Mouse (Mus musculus) layer of hippocampus, adult 11-12 months (tissue): ENCODE results near the gene Hip1.
A peak's percentile ranks its signal among the peaks of the same experiment; 100 is the strongest.
"Not testable (repeated sequence)": the region's sequence is repeated elsewhere in the genome, so short reads cannot be mapped to it uniquely, and the experiment has no call there.

ENCODE experiments used
- DNase-seq: peaks from one replicate; pipeline ENCODE4 v3.0.0; 2022; ENCODE audit warnings: low spot score

Gene Hip1

DNA sequence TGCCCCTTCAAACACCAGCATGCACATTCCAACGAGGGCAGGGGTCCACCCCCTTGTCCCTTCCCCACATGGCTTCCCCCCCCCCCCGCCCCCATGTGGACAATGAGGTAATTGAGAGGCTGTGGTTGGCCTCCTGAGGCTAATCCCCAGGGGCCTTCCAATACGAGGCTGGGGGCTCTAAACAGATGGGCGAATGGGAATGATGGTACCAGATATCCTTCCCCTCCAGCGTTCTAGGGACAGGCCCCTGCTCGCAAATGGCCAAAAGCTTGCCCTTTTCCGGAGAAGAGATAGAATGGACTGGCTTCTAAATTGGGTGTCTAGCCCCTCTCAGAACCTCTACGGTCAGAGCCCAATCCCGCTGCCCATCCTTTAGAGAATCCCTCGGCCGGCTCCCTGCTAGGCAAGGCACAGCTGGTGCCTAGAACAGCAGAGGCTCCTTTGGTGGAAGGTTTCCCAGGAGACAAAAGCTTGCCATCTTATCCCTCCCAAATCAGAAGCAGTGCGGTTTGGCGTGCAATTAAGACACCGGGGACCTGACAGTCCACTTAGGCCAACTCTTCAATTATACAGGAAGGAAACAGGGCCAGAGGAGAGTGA lies 55.1 kb downstream of the Hip1 start:
- DNase-seq = no peak

DNA sequence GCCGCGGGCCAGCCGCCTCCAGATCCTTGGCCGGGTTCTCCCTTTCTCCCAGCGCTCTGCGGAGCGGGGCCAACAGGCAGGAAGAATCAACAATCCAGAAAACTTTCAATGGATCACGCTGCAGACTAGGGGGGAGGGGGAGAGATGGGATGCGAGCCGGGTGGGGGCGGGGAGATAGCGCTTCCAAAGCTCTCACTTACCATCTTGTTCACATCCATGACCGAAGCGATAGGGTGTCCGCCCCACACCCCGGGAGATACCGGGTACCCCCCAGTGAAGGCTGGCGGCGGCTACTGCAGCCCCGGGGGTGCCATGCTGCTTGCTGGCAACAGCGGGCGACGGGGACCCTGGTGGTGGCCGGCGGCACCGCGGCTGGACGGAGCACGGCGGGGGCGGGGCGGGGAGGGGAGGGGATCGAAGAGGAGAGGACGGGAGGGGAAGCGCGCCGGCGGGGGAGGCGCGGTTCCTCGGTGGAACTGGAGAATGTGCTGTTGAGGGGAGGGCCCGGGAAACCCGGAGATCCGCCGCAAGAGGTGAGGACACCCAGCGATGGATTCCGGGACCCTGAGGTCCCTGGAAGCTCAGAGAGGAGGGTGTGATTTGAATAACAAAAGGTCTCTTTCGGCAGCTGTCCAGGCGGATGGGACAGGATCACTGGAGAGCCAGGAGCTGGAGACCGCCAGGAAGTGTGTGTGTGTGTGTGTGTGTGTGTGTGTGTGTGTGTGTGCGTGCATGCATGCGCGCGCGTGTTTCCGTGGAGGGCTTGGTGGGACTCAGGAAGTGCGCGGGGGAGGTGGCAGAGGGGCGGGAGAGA lies 55.8 kb downstream of the Hip1 start:
- DNase-seq = peak; percentile 62

DNA sequence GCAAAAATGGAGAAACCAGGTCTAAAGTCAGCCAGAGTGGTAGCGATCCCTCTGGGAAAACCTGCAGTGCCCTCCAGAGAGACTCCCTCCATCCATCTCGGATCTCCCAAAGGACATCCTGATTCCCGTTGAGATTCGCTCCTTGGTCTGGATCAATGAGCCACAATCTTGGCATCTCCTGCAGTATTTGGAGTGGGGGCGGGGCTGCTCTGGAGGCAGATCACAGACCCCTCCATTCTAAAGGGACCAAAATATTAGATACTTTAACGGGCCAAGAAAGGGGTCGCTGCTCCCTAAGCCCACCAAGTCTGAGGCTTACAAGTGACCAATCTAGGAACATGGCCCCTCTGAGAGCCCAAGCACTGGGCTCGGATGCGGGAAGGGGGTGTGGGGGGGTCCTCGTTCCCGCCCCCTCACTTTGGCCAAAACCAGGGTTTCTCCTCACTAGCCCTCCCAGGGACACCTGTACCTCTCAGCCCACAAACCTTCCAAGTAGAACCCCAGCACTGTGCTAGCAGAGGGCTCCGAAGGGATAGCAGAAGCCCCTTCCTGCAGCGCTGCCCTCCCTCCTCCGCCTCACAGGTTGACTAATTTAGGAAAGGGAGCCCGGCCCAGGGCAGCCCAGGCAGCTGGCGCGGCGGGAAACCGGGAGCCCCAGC lies 56.6 kb downstream of the Hip1 start:
- DNase-seq = no peak

DNA sequence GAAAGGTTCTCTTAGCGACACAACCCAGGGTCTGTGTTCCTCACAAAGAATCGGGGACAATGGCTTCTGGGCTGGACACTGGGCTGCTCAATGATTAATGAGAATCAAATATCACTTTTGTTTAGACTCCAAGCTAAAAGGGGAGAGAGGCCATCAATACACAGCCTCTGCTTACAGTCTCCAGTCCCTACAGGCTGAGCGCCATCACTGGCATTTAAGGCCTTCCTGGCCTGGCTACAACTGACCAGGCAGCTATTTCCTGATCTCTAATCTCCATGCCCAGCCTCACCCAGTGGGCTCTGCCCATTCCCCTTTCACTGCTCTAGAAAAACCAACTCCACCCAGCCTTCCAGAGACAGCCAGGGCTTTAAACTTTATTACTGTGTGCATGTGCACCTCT lies 59.6 kb downstream of the Hip1 start:
- no peak for DNase-seq

DNA sequence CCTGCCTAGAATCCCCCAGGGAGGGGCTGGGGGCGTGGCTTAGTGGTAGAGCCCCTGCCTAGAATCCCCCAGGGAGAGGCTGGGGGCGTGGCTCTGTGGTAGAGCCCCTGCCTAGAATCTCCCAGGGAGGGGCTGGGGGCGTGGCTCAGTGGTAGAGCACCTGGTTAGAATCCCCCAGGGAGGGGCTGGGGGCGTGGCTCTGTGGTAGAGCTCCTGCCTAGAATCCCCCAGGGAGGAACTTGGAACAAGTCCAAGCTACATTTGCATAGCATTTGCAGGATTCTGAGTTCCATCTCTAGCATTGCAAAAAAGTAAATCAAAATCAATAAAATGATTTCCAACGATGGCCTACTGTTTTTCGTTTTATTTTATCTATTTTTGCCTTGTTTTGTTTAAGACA lies 61.1 kb downstream of the Hip1 start:
- DNase-seq = not testable (repeated sequence)

DNA sequence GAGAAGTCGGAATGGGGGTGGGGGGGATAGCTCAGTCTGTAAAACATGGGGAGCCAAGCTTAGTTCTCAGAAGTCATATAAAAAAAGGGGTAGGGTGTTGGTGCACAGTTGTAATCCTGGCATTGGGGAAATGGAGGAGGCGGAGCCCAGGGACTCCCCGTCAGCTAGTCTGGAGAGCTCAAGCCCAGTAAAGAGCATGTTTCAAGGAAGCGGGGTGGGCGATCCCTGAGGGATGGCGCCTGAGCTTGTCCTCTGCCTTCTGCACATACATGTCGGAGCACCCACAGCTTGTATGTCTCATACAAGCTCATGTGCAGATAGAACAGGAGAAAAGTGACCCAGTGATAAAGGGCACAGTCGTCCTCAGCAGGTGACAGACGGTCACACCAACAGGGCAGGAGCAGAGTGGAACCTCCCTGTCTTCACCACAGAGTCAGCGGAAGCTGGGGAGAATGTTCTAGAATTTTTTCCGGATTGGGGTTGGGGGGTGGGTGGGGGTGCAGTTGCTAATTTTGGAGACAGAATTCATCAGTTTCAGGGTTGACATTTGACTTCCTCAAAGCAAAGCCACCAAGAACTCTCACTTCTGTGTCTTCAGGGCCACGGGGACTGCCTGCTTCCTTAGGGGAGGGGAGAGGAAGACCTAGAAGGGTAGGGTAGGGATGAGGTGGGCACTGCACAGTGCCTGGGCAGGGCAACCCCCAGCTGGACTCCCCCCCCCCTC lies 65.9 kb downstream of the Hip1 start:
- no peak for DNase-seq

DNA sequence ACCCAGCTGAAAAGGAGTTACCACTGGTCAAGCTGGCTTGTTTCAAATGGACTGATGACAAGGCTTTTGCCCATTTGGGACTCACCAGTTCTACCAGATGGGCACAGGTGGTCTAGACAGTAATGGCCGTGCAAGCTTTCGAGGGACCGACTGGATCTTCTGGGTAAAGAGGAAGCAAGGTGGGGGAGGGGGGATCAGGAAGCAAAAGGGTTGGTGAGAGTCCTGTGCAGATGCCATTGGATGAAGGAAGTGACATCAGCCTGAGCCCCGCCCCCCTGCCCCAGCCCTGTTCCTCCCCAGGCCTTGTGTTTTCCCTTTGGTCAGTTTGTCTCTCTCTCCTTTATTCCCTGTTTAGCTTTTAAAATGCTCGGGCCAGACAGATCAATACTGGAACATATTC lies 68.7 kb downstream of the Hip1 start:
- DNase-seq = no peak

DNA sequence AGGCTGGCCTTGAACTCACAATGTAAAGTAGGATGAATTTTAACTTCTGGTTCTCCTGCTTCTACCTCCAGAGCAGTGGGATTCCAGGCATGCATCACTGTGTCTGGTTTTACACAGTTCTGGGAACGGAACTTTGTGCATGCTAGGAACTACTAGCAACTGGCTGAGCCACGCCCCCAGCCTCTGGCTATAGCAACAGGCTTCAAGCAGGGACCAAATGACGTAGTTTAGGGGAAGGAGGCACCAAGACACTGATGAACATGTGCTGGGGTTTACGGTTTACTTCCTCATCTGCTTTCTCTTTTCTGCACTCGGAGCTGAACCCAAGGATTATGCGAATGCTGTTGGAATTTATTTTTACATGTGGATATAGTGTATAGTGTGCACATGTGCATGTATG lies 72.5 kb downstream of the Hip1 start:
- no peak for DNase-seq

DNA sequence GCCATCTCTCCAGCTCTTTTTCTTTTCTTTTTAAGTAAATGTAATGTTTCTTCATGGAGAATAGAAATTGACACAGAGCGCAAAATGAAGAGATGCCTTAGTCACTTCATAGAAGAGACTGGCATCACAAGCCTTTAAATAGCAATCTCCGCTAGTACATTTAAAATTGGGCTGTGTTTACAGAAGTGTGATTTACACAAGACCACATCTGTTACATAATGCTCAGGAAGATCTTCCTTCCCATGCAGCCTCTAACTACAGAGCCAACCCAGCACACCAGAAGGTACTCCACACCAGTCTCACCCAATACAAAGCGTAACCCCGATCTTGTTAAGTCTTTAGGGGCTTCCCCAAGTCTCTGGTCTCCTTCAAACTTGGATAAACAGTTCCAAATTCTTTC lies 73.2 kb downstream of the Hip1 start:
- DNase-seq = no peak

DNA sequence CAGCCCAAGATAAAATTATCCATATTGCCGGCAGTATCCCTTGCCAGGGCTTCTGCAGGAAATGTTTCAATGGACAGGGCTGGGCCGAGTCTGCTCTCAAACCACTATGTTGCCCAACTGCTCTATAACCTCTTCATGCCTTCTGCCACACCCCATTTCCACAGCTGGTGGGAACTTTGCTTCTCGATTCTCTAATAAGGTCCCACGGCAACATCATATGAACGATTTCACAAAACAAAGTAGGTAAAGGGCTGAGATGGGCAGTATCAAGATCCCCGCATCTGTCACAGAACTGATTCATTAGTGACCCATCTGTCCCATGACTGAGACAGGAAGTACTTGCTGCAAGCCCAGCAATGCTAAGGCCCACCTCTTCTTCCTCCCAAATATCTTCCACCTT lies 76.6 kb downstream of the Hip1 start:
- no peak for DNase-seq

DNA sequence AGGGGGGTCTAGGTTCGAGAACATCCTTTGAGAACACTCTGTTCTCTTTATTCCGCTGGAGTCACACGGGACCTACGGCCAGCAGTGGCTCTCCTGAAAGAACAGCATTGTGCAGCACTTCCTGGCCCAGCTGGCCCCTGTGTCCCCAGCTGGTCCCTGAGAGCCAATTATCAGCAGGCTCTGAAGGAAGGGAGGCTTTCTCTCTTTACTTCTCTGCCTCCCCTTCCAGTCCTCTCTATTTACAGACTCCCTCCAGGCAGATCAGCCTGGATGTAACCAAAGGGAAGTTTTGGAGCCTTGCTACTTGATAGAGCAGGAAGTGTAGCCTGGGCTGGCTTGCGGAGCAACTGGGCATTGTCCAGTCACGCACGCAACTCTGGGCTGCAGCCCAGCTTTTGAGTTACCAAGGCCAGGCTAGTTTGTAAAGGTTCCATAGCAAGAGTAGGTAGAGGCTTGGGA lies 79.1 kb downstream of the Hip1 start:
- peak; percentile 60 for DNase-seq

DNA sequence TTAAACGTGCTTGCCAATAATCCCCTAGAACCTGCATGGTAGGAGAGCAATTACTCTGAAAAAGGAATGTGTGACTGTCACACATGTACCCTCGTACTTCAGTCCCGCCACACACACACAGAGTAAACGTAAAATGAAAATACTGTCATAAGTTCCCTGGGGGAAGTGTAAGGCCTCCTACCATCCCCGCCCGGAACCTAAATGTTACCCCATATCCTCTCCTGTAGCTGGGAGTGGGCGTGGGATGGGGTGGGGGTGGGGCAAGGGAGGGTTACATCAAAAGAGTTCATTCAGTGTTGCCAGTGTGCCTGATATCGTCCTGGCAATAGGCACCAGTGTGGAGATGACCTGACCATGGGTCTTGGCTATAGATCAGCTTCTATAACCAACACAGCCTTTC lies 81.5 kb downstream of the Hip1 start:
- no peak for DNase-seq

DNA sequence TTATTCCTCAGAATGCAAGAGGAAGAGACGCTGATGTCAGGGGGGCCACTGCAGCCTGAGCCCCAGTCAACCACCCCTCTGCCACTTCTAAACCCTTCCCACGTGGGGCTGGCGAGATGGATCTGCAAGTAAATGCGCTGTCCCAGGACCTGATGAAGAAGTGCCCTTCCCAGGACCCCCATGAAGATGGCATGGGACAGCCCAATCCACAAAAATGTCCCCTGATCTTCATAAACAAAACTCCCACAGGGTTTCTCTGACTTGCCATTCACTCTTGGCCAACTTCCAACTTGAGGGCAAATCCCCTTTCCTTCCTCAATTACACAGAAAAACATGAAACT lies 84.1 kb downstream of the Hip1 start:
- no peak for DNase-seq

DNA sequence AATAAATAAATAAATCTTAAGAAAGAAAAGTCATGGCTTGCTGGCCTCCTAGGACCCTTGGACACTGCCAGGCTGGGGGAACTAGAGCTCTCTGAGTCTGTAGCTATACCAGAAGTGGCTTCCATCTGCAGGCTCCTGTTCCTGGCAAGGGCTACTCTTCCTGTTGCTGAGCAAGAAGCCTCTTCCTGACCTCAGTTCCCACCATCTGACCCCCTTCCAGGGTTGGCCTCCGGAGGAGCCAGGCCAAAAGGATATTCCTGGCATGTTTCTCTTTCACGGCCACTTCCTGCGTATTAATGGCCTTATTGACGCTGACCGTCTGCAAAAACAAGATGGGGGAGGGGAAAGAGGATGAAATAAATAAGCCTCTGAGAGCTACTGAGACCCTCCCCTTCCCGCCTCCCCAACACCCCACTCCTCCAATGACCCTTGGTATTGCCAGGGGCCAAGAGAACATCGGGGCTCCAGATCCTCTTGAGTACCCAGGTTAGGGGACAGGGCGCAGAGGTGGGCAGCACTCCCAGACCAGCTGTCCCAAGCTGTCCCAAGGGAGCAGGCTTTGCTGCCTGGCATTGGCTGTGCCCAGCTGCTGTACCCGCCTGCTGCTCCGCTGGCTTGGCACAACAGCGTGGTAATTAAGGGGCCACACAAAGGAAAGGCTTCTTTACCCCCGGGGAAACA lies 84.6 kb downstream of the Hip1 start:
- peak; percentile 60 for DNase-seq

DNA sequence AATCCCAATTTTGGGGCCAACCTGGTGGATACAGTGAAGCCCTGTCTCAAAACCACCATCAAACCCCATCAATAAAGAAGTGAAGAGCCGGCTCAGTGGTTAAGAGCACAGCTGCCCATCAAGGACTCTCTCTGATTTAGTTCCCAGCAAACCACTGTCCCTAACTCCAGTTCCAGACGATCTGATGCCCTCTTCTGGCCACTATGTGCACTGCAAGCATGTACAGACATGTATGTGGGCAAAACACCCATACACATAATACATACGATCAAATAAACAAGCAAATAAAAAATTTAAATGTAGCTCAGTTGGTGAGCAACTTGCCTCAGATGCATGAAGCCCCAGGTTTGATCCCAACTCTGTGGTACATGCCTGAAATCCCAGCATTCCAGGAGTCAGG lies 85.4 kb downstream of the Hip1 start:
- peak; percentile 30 for DNase-seq

DNA sequence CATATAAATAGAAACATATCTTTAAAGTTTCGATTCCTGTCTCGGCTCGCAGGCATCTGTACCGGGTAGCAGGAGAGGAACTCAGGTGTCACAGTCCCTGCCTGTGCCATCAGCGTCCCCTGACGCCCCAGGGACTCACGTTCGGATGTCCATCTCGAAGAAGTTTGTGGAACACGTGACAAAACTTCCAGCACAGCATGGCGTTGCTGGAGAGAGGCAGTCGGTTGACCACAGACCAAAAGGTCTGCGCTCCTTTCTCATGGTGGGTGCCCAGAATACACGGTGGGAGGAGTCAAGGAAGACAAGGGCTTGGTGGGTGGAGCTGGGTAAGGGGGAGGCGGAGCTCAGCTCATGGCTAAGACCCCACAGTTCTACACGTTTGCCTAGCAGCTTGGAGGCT lies 87.0 kb downstream of the Hip1 start:
- DNase-seq = no peak

DNA sequence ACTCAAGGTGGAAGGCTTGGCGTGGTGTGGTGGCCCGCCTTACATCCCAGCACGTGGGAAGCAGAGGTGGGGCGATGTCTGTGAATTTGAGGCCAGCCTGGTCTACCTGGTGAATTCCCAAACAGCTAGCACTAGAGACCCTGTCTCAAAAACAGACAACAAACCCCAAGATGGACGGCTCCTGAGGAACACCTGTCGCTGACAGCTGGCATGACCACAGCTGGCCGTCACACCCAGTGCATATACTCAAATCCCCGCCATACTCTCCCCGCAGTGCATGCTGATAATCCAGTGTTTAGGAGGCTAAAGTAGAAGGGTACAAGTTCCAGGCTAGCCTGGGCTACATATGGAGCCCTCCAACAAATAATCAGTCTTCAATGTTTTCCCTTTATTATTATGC lies 88.4 kb downstream of the Hip1 start:
- DNase-seq = no peak

DNA sequence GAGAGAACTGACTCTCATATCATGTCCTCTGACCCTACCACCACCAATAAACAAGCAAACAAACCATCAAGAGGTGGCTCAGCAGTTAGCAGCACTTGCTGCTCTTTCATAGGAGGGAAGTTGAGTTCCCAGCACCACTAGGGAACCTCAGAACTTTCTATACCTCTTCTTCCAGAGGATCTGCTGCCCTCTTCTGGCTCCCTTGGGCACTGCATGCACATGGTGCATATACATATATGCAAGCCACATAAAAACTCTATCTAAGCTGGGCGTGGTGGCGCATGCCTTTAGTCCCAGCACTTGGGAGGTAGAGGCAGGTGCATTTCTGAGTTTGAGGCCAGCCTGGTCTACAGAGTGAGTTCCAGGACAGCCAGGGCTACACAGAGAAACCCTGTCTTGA lies 90.7 kb downstream of the Hip1 start:
- no peak for DNase-seq

DNA sequence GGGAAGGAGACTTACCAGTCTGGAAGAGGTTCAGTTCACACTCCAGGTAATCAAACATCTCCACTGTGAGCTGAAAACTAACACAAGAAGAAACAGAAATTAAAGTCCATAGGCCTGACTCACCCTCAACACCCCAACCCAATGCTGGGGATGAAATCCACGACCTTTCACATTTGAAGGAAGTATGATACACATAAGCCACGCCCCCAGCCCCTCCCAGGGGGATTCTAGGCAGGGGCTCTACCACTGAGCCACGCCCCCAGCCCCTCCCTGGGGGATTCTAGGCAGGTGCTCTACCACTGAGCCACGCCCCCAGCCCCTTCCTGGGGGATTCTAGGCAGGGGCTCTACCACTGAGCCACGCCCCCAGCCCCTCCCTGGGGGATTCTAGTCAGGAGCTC lies 93.4 kb downstream of the Hip1 start:
- not testable (repeated sequence) for DNase-seq

DNA sequence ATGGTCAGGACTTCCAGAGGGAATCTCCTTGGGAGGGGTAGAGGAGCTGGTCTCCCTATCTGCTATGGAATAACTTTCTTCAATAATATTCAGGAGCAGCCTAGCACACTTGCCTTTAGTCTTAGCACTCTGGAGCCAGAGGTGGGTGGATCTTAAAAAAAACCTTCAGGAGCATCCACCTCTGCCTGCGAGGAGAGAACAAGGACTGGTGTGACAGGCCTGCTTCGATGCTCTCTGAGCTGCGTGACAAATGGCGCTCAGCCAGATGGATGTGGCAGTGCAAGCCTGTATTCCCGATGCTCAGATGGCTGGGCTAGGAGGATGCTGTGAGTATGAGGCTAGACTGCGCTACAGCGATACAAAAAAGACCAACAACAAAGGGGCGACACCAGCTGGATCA lies 93.8 kb downstream of the Hip1 start:
- DNase-seq = no peak

DNA sequence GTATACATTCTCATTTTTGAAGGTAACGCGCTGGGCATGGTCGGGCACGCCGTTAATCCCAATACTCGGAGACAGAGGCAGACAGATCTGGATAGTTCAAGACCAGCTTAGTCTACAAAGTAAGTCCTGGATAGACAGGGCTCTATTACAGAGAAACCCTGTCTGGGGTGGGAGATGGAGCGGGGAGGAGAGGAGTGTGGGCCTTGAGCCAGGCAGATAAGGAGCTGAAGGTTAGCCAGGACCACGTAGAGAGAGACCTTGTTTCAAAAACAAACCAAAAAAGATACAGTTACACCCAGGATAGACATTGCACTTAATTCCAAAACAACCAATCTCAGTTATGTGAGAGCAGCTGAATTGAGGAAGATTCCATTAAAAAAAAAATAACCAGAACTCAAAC lies 99.2 kb downstream of the Hip1 start:
- DNase-seq = no peak

DNA sequence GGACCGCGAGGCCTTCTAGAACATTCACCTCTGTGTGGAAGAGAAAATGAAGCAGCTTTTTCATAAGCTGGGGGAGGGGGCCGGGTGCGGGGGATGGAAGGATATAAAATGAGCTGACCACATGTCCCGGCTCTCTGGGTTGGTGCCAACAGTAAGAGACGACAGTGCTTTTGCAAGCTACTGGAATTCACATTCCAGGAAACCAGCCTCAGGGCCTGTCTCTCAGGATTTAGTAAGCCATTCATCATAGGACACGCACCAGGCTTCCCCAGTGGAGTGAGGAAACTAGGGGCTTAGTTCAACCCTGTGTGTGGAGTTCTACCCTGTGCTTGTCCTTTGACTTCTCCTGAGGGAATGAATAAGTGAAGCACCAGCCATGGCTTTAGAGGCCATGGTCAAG lies 102.5 kb downstream of the Hip1 start:
- DNase-seq = no peak
